Mouse (Mus musculus) thymus, adult 2 months (tissue): ENCODE data around the gene Dmtf1. TPM values are rescaled to one million over a fixed set of nuclear protein-coding genes. Genes with fewer than 3 reads are reported as not detected.

Source experiments
- DNase-seq: peaks from one replicate; pipeline ENCODE4 v3.0.0; 2021
- H3K27ac ChIP-seq: fragments of 200-500 bp; 2 replicates; pipeline ENCODE4 v1.5.1; 2012; ENCODE audit warnings: low read length, control low read depth; ENCODE audit not compliant: control insufficient read depth, insufficient read depth
- H3K27me3 ChIP-seq: fragments of 200-500 bp; 2 replicates; pipeline ENCODE4 v1.6.1; 2012; ENCODE audit warnings: mild to moderate bottlenecking, low read length, moderate library complexity, mixed read lengths; ENCODE audit not compliant: control insufficient read depth, insufficient read depth
- H3K36me3 ChIP-seq: fragments of 200-500 bp; 2 replicates; pipeline ENCODE4 v1.6.1; 2012; ENCODE audit warnings: mild to moderate bottlenecking, low read length, moderate library complexity; ENCODE audit not compliant: control insufficient read depth, insufficient read depth
- H3K4me1 ChIP-seq: fragments of 200-500 bp; replicated peaks from 2 replicates; pipeline ENCODE4 v1.6.1; 2012; ENCODE audit warnings: low read length; ENCODE audit not compliant: control insufficient read depth, insufficient read depth
- H3K4me3 ChIP-seq: fragments of 200-500 bp; 2 replicates; pipeline ENCODE4 v1.5.1; 2012; ENCODE audit warnings: mild to moderate bottlenecking, low read length, control low read depth, moderate library complexity; ENCODE audit not compliant: control insufficient read depth, insufficient read depth
- CTCF ChIP-seq: fragments of 200-500 bp; IDR thresholded peaks from 2 replicates; pipeline ENCODE4 v1.5.1; 2012; ENCODE audit warnings: mild to moderate bottlenecking, control low read depth, low read length, moderate library complexity, borderline replicate concordance; ENCODE audit not compliant: control insufficient read depth, poor library complexity, insufficient read depth; ENCODE audit errors: extremely low read depth
- POLR2A ChIP-seq: fragments of 200-500 bp; IDR thresholded peaks from 2 replicates; pipeline ENCODE4 v1.6.1; 2012; ENCODE audit warnings: mild to moderate bottlenecking, low read length, control low read depth, moderate library complexity; ENCODE audit not compliant: control insufficient read depth, poor library complexity, insufficient read depth; ENCODE audit errors: extremely low read depth
- WGBS: fragments of 180-500 bp; shearing (Covaris S2); methylation state at CpG from one replicate; pipeline ENCODE4 v1.1.7; 2018; 5-methylcytosine and 5-hydroxymethylcytosine counted together
- polyA plus RNA-seq: library from polyadenylated mRNA; depleted of rRNA; stranded (reverse); fragments of >200 nt; gene quantifications from 2 replicates; pipeline ENCODE4 v1.2.3, GENCODE M21; 2012

Gene Dmtf1
- polyA plus RNA-seq, 1 experiment, result 43.4 TPM

DNA sequence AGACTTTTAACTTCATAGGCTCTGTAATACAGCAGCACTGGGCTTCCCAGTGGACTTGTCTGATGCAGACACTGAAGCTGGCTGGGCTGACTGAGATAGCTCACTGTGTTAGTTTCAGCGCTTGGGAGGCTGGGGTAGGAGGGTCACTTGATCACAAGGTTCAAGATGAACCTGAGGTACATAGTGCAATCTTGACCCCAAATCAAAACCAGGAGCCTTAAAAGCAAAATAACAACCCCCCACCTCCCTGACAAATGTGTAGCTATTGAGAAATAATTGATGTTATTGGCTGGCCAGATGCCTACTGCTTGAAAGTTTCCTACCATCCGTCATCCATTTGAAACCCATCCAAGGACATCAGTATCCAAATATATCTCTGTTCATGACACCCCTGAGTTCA lies 58.9 kb downstream of the Dmtf1 start:
- Histone ChIP-seq H3K27me3 (peaks cover 4% of the 10 kb centered on the region; the same call in 1 of the 2 replicates), H3K4me3 (no peak overlapping the region), H3K4me1 (peaks cover 16% of the 10 kb centered on the region), H3K36me3 (no peaks in the 10 kb centered on the region), H3K27ac (no peak overlapping the region)
- DNase-seq, result no peak
- TF ChIP-seq CTCF, result no peak
- TF ChIP-seq POLR2A, result no peak
- WGBS, result 94% methylated on average over 2 of the region's 2 CpGs

DNA sequence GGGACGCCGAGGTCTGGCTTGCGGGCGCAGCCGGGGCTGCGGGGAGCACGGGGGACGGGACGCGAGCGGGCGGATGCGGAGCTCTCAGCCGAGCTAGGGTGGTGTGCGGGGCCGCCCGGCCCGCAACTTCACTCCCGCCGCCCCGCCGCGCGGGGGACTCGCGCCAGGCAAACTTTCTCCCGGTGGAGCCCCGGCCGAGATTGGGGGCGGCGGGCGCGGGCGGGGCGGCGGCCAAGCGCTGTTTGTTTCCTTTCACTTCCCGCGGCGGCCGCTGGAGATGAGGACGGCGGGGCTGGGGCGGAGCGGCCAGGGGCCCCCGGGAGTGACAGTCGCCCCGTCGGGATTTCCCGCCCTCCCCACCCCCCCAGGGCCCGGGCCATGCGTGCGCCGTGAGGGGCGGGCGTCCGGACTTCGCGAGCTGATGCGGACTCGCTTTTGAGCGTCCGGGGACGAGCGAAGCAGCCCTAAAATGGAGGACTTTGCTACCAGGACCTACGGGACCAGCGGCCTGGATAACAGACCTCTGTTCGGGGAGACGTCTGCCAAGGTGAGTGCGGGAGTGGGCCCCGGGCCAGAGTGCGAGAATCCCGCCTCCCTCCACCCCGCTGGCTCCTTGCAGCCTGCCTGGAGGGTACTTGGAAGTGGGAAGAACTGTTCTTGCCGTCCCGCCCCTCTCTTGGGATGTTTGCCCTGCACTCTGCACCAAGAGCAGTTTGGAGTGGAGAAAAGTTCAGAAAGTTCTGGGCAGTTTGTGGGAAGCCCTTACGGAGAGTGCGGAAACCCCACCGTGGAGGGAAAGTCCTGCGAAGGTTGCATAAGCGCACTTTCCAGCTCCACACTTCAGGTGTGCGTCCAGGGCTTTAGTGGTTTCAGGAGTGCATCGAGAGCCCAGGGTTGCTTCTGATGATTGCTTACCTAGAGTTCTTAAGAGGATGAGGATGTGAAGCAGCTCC lies 60.5 kb downstream of the Dmtf1 start:
- Histone ChIP-seq H3K4me1 (peaks cover 10% of the 10 kb centered on the region), H3K27ac (no peak overlapping the region), H3K4me3 (peak overlapping the region; percentile 61), H3K27me3 (peaks cover 4% of the 10 kb centered on the region; the same call in 1 of the 2 replicates), H3K36me3 (no peaks in the 10 kb centered on the region)
- WGBS, result 1% methylated on average over 80 of the region's 83 CpGs
- DNase-seq, result no peak
- TF ChIP-seq CTCF, result 0 out of 2 replicates have a peak, but pooled peaks have one; percentile 15
- TF ChIP-seq POLR2A, result no peak

DNA sequence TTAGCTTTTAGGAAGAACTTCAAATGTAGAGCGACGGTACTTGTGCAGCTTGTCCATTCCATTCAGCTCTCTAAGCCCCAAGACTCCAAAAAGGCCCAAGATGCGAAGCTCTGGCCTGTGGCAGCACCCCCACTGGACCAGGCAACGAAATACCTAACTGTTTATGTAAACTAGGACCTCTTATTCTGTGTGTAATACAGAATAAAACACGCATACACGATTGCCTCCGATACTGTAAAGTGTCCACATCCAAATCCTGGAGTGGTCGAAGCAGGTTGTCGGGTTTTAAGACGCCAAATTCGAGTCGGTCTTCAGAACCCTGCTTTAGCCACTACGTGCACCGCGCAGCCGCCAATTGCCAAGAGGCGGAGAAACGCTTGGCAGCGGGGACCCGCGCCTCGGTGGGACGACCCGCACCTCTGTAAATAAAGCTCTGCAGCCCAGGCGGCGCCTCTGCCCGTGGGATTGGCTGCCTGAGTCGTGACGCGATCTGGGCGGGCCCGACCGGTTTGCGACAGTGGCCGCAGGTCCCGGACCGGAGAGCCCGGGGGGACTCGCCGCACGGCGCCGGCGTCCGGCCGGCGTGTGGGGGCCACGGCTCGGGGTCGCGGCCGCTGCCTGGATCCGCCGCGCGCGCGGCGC lies 61.2 kb downstream of the Dmtf1 start, which contains the start of gene Tmem243:
TSS of gene Tmem243 (plus strand) at position 462 of the 642 bp plus-strand sequence.
- H3K27me3 ChIP-seq, result peaks cover 4% of the 10 kb centered on the region; the same call in 1 of the 2 replicates
- H3K4me1 ChIP-seq, result peaks cover 10% of the 10 kb centered on the region
- H3K36me3 ChIP-seq, result no peaks in the 10 kb centered on the region
- TF ChIP-seq POLR2A (peak; percentile 40; the same call in 1 of the 2 replicates), CTCF (no peak)
- no peak within 1 kb of the TSS for H3K27ac ChIP-seq
- H3K4me3 ChIP-seq, result peak within 1 kb of the TSS; percentile 61
- peak; percentile 78 for DNase-seq
- 2% methylated on average over 59 of the region's 59 CpGs for WGBS

DNA sequence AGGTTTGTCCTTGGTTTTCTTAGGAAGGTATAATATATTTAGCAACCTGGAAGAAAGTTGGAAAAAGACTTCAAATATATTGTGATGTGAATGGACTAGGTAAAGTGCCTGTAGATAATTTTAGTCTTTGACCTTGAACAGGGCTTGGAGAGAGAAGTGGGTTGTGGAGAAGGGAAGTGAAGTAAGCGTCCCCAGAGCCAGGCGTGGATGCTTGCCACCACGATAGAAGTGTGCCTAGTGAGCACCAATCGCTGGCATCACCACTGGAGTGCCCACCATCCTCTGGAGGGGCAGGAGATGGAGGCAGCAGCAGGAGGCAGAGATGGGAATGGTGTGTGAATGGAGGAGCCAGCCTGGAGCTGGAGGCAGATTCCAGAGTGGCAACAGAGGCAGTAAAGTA lies 68.1 kb downstream of the Dmtf1 start:
- Histone ChIP-seq H3K36me3 (no peaks in the 10 kb centered on the region), H3K27me3 (no peaks in the 10 kb centered on the region), H3K4me3 (no peak overlapping the region), H3K4me1 (no peaks in the 10 kb centered on the region), H3K27ac (no peak overlapping the region)
- TF ChIP-seq CTCF (no peak), POLR2A (no peak)
- DNase-seq, result no peak
- WGBS, result 61% methylated on average over 4 of the region's 4 CpGs

DNA sequence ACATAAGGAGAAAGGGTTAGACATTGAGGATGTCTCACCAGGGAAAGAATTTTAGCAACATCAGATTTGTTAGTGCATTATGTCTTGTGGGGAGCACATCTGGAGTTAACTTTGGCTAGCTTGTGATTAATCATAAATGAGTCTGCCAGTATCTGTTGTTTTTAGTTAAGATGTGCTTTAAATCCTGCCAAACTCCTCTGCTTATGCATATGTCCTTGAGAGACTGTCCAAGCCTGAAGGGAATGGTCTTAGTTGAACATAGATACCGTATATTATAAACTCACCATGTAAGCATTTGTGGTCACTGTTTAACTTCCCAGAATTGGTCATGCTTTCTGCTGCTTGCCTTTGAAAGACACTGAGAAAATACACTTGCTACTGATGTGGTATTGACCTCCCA lies 68.9 kb downstream of the Dmtf1 start:
- no peak for DNase-seq
- 45% methylated on average over 1 of the region's 1 CpGs for WGBS

GRCm38 (mm10) chr5:9090493-9091106 lies 71.0 kb downstream of the Dmtf1 start:
- 84% methylated on average over 6 of the region's 6 CpGs for WGBS
- Histone ChIP-seq H3K36me3 (no peaks in the 10 kb centered on the region), H3K27me3 (no peaks in the 10 kb centered on the region), H3K4me3 (no peak overlapping the region), H3K27ac (no peak overlapping the region), H3K4me1 (peaks cover 19% of the 10 kb centered on the region)
- no peak for DNase-seq
- TF ChIP-seq POLR2A (no peak), CTCF (no peak)

More for the DNA sequence above, 68.9 kb downstream of the Dmtf1 start:
- Histone ChIP-seq H3K27me3 (no peaks in the 10 kb centered on the region), H3K36me3 (no peaks in the 10 kb centered on the region), H3K4me3 (no peak overlapping the region), H3K27ac (no peak overlapping the region), H3K4me1 (peaks cover 5% of the 10 kb centered on the region)
- TF ChIP-seq CTCF (no peak), POLR2A (no peak)
